Mouse (Mus musculus): ENCODE results near the gene Gm30302. TPM values are rescaled to one million over a fixed set of nuclear protein-coding genes. Genes with fewer than 3 reads are reported as not detected.

Gene Gm30302
- not detected in 2 replicates for polyA plus RNA-seq (2012; ENCODE audit: low replicate concordance)

DNA sequence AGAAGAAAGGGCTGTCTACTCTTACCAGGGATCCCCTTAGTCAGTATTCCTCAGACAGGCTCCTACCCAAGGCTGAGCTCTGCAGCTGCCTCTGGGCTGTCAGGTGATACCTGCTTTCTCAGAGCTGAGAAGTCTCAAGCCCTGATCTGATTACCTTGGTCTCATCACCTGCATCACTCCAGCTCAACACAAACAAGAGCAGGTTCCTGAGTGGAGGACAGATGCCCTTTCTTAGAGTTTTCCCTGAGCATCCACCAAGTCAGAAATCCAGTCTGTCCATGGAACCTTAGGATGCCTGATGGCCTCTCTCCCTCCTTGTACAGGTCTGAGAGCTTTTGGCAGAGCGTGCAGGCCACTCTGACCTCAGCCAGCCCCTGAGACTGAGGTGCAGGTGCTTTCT lies at the start of gene Gm30302:
TSS of gene Gm30302 (minus strand) at position 101 of the 400 bp plus-strand sequence.

Other genes with a start within 250 kb of the Gm30302 start
- gene Omd, start 216.5 kb downstream of the Gm30302 start, polyA plus RNA-seq (2012; ENCODE audit: low replicate concordance), result not detected in 2 replicates
- not detected in 2 replicates for gene Ogn, start 191.0 kb downstream of the Gm30302 start, polyA plus RNA-seq (2012; ENCODE audit: low replicate concordance)
- gene Cenpp, start 146.2 kb downstream of the Gm30302 start, polyA plus RNA-seq (2012; ENCODE audit: low replicate concordance), result 0.84 and 1.2 TPM in 2 replicates
- gene Nol8, start 145.9 kb downstream of the Gm30302 start, polyA plus RNA-seq (2012; ENCODE audit: low replicate concordance), result 0.50 and 2.9 TPM in 2 replicates
- gene Iars, start 116.9 kb downstream of the Gm30302 start, polyA plus RNA-seq (2012; ENCODE audit: low replicate concordance), result 2.7 and 10.0 TPM in 2 replicates

Measured in hematopoietic multipotent progenitor cell, adult 10-12 weeks (in vitro differentiated cells).